Mouse (Mus musculus): ENCODE measurements around the gene Ptprn2.
A peak's percentile ranks its signal among the peaks of the same experiment; 100 is the strongest.
"Not testable (repeated sequence)": the region's sequence is repeated elsewhere in the genome, so short reads cannot be mapped to it uniquely, and the experiment has no call there.

Ptprn2 gene

GRCm38 (mm10) chr12:116485591-116486403 lies at the start of gene Ptprn2:
Gene Ptprn2, plus strand, starts transcription at chr12:116485720.
- peak; percentile 53 for DNase-seq (ENCODE audit: low read depth)

- no peak for DNase-seq (ENCODE audit: low read depth)
Observed at GRCm38 (mm10) chr12:116436125-116436524, 49.4 kb upstream of the Ptprn2 start.

GRCm38 (mm10) chr12:116438591-116438990 lies 46.9 kb upstream of the Ptprn2 start:
- DNase-seq (ENCODE audit: low read depth) = no peak

GRCm38 (mm10) chr12:116442184-116442583 lies 43.3 kb upstream of the Ptprn2 start:
- DNase-seq (ENCODE audit: low read depth) = no peak

GRCm38 (mm10) chr12:116449536-116449935 lies 36.0 kb upstream of the Ptprn2 start:
- no peak for DNase-seq (ENCODE audit: low read depth)

- DNase-seq (ENCODE audit: low read depth) = no peak
Observed at GRCm38 (mm10) chr12:116460379-116461065, 25.0 kb upstream of the Ptprn2 start.

- DNase-seq (ENCODE audit: low read depth) = peak; percentile 75
Observed at GRCm38 (mm10) chr12:116467030-116467429, 18.5 kb upstream of the Ptprn2 start.

GRCm38 (mm10) chr12:116468348-116468747 lies 17.2 kb upstream of the Ptprn2 start:
- no peak for DNase-seq (ENCODE audit: low read depth)

- peak; percentile 7 for DNase-seq (ENCODE audit: low read depth)
Observed at GRCm38 (mm10) chr12:116469096-116469495, 16.4 kb upstream of the Ptprn2 start.

GRCm38 (mm10) chr12:116473264-116473663 lies 12.3 kb upstream of the Ptprn2 start:
- no peak for DNase-seq (ENCODE audit: low read depth)

GRCm38 (mm10) chr12:116473761-116474160 lies 11.8 kb upstream of the Ptprn2 start:
- DNase-seq (ENCODE audit: low read depth) = no peak

GRCm38 (mm10) chr12:116474676-116475075 lies 10.8 kb upstream of the Ptprn2 start:
- DNase-seq (ENCODE audit: low read depth) = no peak

- no peak for DNase-seq (ENCODE audit: low read depth)
Observed at GRCm38 (mm10) chr12:116478771-116479170, 6.7 kb upstream of the Ptprn2 start.

GRCm38 (mm10) chr12:116481921-116482320 lies 3.6 kb upstream of the Ptprn2 start:
- no peak for DNase-seq (ENCODE audit: low read depth)

- no peak for DNase-seq (ENCODE audit: low read depth)
Observed at GRCm38 (mm10) chr12:116483581-116483980, 1.9 kb upstream of the Ptprn2 start.

GRCm38 (mm10) chr12:116484991-116485390 lies 529 bp upstream of the Ptprn2 start:
- no peak for DNase-seq (ENCODE audit: low read depth)

GRCm38 (mm10) chr12:116486404-116486730 lies 847 bp downstream of the Ptprn2 start:
- no peak for DNase-seq (ENCODE audit: low read depth)

GRCm38 (mm10) chr12:116488836-116489235 lies 3.3 kb downstream of the Ptprn2 start:
- no peak for DNase-seq (ENCODE audit: low read depth)

- DNase-seq (ENCODE audit: low read depth) = no peak
Observed at GRCm38 (mm10) chr12:116490575-116491356, 5.2 kb downstream of the Ptprn2 start.

- DNase-seq (ENCODE audit: low read depth) = no peak
Observed at GRCm38 (mm10) chr12:116498666-116499065, 13.1 kb downstream of the Ptprn2 start.

GRCm38 (mm10) chr12:116500652-116501051 lies 15.1 kb downstream of the Ptprn2 start:
- DNase-seq (ENCODE audit: low read depth) = no peak

- no peak for DNase-seq (ENCODE audit: low read depth)
Observed at GRCm38 (mm10) chr12:116512482-116512881, 27.0 kb downstream of the Ptprn2 start.

GRCm38 (mm10) chr12:116513788-116514187 lies 28.3 kb downstream of the Ptprn2 start:
- DNase-seq (ENCODE audit: low read depth) = not testable (repeated sequence)
